Mouse (Mus musculus): Measurements from ENCODE around the gene 4930512M02Rik. TPM values are rescaled to one million over a fixed set of nuclear protein-coding genes. Genes with fewer than 3 reads are reported as not detected.

The 4930512M02Rik gene
- total and polyA plus RNA-seq, 2 experiments, result not detected

DNA sequence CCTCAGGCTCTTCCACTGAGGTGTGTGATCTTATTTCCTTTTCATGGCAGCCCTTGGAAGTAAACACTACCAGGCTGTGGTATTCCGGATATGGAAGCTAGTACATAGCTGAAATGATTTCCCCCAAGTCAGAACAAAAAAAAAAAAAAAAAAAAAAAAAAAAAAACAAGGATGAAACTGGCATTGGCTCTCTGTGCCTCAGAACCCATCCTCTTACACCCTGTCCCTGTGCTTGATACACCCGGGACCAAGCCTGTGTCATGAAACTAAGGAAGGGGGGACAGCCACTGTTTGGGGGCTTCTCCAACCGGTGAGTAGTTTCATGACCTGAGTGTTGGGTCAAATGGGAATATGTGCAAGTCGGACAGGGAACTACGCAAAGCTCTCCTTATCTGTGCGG, 66.5 kb downstream of the 4930512M02Rik start:
- no peak for TF ChIP-seq CTCF (IDR thresholded peaks at IDR 0.05; ENCODE audit: low read depth, low read length)
- TF ChIP-seq POLR2A (IDR thresholded peaks at IDR 0.05; ENCODE audit: extremely low read depth, insufficient read depth, low read length), result no peak
- DNase-seq (ENCODE audit: extremely low read depth, low read depth, low spot score), result no peak
- H3K4me1 ChIP-seq (ENCODE audit: control insufficient read depth, insufficient read depth, low read length), result no peaks in the 10 kb centered on the region
- no peaks in the 10 kb centered on the region for H3K27me3 ChIP-seq (ENCODE audit: control insufficient read depth, insufficient read depth, low read length)
- no peaks in the 10 kb centered on the region for H3K36me3 ChIP-seq (ENCODE audit: control insufficient read depth, insufficient read depth, low read length)
- no peak overlapping the region for H3K9ac ChIP-seq (ENCODE audit: low read depth, low read length)
- no peak overlapping the region for H3K27ac ChIP-seq (replicated peaks; ENCODE audit: insufficient read depth, low read depth, low read length)
- no peak overlapping the region for H3K4me3 ChIP-seq (ENCODE audit: insufficient read depth, low read depth, low read length)
- 84% methylated on average over 6 of the region's 6 CpGs for WGBS
- H3K79me2 ChIP-seq (ENCODE audit: control insufficient read depth, insufficient read depth, low read length), result no peaks in the 10 kb centered on the region

DNA sequence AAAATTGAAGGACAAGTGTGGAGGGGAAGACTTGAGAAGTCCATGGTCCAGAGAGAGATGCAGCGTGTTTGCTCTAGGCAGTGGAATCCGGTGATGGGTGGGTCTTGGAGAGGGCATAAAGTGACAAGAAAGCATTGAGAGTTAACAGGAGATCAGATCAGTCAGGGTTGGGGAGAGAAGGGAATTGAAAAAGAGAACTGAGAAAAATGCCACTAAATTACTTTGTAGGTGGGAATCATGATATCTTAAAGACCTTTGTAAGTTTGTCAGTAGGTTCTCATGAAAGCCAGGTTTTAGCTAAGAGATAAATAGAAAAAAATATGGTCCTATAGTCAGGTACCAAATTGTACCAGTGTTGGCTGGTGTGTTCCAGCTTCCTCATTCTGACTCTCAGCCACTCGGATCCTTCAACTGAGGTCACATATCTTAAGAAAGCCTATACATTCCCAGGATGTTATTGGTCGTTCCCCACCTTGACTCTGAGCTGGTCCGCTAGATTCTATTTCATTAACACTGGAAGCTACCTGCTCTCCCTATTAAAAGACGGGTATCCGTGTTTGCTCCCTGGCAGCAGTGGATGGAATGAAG, 68.4 kb downstream of the 4930512M02Rik start:
- TF ChIP-seq POLR2A (IDR thresholded peaks at IDR 0.05; ENCODE audit: extremely low read depth, insufficient read depth, low read length) (no peak), CTCF (IDR thresholded peaks at IDR 0.05; ENCODE audit: low read depth, low read length) (no peak)
- no peak overlapping the region for H3K9ac ChIP-seq (ENCODE audit: low read depth, low read length)
- no peaks in the 10 kb centered on the region for H3K36me3 ChIP-seq (ENCODE audit: control insufficient read depth, insufficient read depth, low read length)
- no peaks in the 10 kb centered on the region for H3K4me1 ChIP-seq (ENCODE audit: control insufficient read depth, insufficient read depth, low read length)
- H3K27me3 ChIP-seq (ENCODE audit: control insufficient read depth, insufficient read depth, low read length), result no peaks in the 10 kb centered on the region
- DNase-seq (ENCODE audit: extremely low read depth, low read depth, low spot score), result no peak
- H3K4me3 ChIP-seq (ENCODE audit: insufficient read depth, low read depth, low read length), result no peak overlapping the region
- H3K27ac ChIP-seq (replicated peaks; ENCODE audit: insufficient read depth, low read depth, low read length), result no peak overlapping the region
- 74% methylated on average over 7 of the region's 7 CpGs for WGBS
- no peaks in the 10 kb centered on the region for H3K79me2 ChIP-seq (ENCODE audit: control insufficient read depth, insufficient read depth, low read length)

DNA sequence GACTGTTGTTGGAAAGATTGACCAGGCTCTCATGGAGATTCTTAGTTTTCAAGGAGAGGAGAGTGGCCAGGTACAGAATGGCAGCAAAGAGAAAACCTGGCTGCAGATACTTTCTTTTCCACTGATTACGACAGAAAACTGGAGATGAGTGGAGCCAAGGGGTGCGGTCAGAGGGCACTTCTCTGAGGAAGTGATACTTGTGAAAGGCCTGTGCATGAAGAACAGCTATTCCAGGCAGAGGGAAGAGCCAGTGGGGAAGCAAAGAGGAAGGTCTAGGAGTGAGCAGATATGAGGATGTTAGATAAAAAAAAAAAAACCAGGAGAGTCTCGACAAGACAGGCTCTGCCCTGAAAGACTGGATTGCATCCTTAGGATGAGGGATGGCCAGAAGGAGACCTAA, 69.0 kb downstream of the 4930512M02Rik start:
- no peaks in the 10 kb centered on the region for H3K4me1 ChIP-seq (ENCODE audit: control insufficient read depth, insufficient read depth, low read length)
- 69% methylated on average over 3 of the region's 3 CpGs for WGBS
- no peaks in the 10 kb centered on the region for H3K27me3 ChIP-seq (ENCODE audit: control insufficient read depth, insufficient read depth, low read length)
- TF ChIP-seq CTCF (IDR thresholded peaks at IDR 0.05; ENCODE audit: low read depth, low read length) (no peak), POLR2A (IDR thresholded peaks at IDR 0.05; ENCODE audit: extremely low read depth, insufficient read depth, low read length) (no peak)
- H3K4me3 ChIP-seq (ENCODE audit: insufficient read depth, low read depth, low read length), result no peak overlapping the region
- no peaks in the 10 kb centered on the region for H3K36me3 ChIP-seq (ENCODE audit: control insufficient read depth, insufficient read depth, low read length)
- no peak overlapping the region for H3K9ac ChIP-seq (ENCODE audit: low read depth, low read length)
- DNase-seq (ENCODE audit: extremely low read depth, low read depth, low spot score), result no peak
- no peaks in the 10 kb centered on the region for H3K79me2 ChIP-seq (ENCODE audit: control insufficient read depth, insufficient read depth, low read length)
- H3K27ac ChIP-seq (replicated peaks; ENCODE audit: insufficient read depth, low read depth, low read length), result no peak overlapping the region

DNA sequence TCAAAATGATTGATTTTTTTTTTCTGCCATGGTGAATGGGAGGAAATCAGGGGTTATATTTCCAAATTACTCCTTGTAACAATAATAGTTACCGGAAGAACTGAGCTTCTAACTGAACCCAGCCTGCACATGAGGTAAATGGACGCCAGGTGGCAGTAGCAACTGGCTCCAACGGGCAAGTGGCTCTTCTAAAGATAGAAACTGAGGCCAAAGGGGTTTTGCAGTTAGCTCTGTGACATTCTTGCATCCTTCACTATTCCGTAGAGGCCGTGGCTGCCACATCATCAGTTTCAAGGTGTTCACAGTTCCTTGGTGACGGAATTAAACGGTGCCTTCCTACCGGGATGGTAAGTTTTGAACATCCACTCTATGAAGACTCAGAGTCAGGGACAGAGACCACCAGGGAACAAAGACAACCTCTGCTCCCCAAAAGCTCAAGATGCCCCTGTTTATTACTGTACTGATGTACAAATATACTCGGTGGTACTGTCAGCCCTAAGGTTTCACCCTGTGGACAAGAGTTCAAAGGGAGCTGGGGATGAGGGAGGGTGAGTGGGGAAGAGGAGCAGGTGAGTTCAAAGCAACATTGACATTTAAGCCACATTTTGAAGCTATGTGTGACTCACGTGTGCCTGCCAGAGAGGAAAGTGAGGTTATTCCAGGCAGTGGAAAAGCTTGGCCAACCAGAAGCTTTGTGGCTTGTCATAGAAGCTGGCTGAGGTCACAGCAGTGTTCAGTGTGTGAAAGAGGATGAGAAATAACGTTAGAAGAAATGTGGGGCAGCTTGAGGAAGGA, 70.3 kb downstream of the 4930512M02Rik start:
- DNase-seq (ENCODE audit: extremely low read depth, low read depth, low spot score), result peak; percentile 30
- no peaks in the 10 kb centered on the region for H3K36me3 ChIP-seq (ENCODE audit: control insufficient read depth, insufficient read depth, low read length)
- H3K4me3 ChIP-seq (ENCODE audit: insufficient read depth, low read depth, low read length), result no peak overlapping the region
- H3K9ac ChIP-seq (ENCODE audit: low read depth, low read length), result no peak overlapping the region
- 32% methylated on average over 11 of the region's 11 CpGs for WGBS
- H3K4me1 ChIP-seq (ENCODE audit: control insufficient read depth, insufficient read depth, low read length), result no peaks in the 10 kb centered on the region
- no peak overlapping the region for H3K27ac ChIP-seq (replicated peaks; ENCODE audit: insufficient read depth, low read depth, low read length)
- TF ChIP-seq CTCF (IDR thresholded peaks at IDR 0.05; ENCODE audit: low read depth, low read length) (peak; percentile 81), POLR2A (IDR thresholded peaks at IDR 0.05; ENCODE audit: extremely low read depth, insufficient read depth, low read length) (no peak)
- no peaks in the 10 kb centered on the region for H3K27me3 ChIP-seq (ENCODE audit: control insufficient read depth, insufficient read depth, low read length)
- no peaks in the 10 kb centered on the region for H3K79me2 ChIP-seq (ENCODE audit: control insufficient read depth, insufficient read depth, low read length)

DNA sequence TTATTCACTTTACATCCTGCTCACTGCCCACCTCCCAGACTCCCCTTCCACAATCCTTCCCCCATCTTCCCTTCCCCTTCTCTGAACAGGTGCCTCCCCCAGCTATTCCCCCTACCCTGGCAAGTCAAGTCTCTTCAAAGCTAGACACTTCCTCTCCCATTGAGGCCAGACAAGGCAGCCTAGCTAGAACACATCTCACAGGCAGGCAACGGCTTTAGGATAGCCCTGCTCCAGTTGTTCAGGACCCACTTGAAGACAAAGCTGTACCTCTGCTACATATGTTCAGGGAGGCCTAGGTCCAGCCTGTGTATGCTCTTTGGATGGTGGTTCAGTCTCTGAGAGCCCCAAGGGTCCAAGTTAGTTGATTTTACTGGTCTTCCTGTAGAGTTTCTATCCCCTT, 71.4 kb downstream of the 4930512M02Rik start:
- no peak overlapping the region for H3K9ac ChIP-seq (ENCODE audit: low read depth, low read length)
- TF ChIP-seq POLR2A (IDR thresholded peaks at IDR 0.05; ENCODE audit: extremely low read depth, insufficient read depth, low read length) (no peak), CTCF (IDR thresholded peaks at IDR 0.05; ENCODE audit: low read depth, low read length) (no peak)
- H3K4me1 ChIP-seq (ENCODE audit: control insufficient read depth, insufficient read depth, low read length), result no peaks in the 10 kb centered on the region
- H3K4me3 ChIP-seq (ENCODE audit: insufficient read depth, low read depth, low read length), result no peak overlapping the region
- H3K27ac ChIP-seq (replicated peaks; ENCODE audit: insufficient read depth, low read depth, low read length), result no peak overlapping the region
- no peak for DNase-seq (ENCODE audit: extremely low read depth, low read depth, low spot score)
- 80% methylated on average over 1 of the region's 1 CpGs for WGBS
- no peaks in the 10 kb centered on the region for H3K36me3 ChIP-seq (ENCODE audit: control insufficient read depth, insufficient read depth, low read length)
- no peaks in the 10 kb centered on the region for H3K79me2 ChIP-seq (ENCODE audit: control insufficient read depth, insufficient read depth, low read length)
- no peaks in the 10 kb centered on the region for H3K27me3 ChIP-seq (ENCODE audit: control insufficient read depth, insufficient read depth, low read length)

DNA sequence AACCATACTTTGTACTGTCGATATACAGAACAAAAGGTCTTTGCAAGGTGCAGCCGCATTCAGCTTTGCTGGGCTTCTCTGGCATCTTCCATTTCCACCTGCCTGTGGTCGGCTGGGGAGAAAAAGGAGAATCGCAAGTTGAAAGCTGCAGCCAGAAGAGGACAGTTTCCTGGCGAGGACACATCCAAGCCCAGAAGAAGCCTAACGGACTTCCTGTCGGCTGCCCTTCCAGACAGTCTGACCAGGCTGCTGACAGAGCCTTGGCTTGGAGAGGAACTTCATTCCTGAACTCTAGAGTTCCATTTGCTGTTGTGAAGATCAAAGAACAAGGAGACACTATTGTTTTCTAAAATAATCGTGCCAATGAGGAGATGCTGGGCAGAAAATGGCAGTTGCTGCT, 72.1 kb downstream of the 4930512M02Rik start:
- TF ChIP-seq CTCF (IDR thresholded peaks at IDR 0.05; ENCODE audit: low read depth, low read length), result no peak
- TF ChIP-seq POLR2A (IDR thresholded peaks at IDR 0.05; ENCODE audit: extremely low read depth, insufficient read depth, low read length), result no peak
- Histone ChIP-seq H3K4me1 (ENCODE audit: control insufficient read depth, insufficient read depth, low read length) (no peaks in the 10 kb centered on the region), H3K36me3 (ENCODE audit: control insufficient read depth, insufficient read depth, low read length) (no peaks in the 10 kb centered on the region), H3K9ac (ENCODE audit: low read depth, low read length) (no peak overlapping the region), H3K79me2 (ENCODE audit: control insufficient read depth, insufficient read depth, low read length) (no peaks in the 10 kb centered on the region), H3K27me3 (ENCODE audit: control insufficient read depth, insufficient read depth, low read length) (no peaks in the 10 kb centered on the region), H3K27ac (replicated peaks; ENCODE audit: insufficient read depth, low read depth, low read length) (no peak overlapping the region), H3K4me3 (ENCODE audit: insufficient read depth, low read depth, low read length) (no peak overlapping the region)
- no peak for DNase-seq (ENCODE audit: extremely low read depth, low read depth, low spot score)
- WGBS, result 59% methylated on average over 8 of the region's 8 CpGs
